Mouse (Mus musculus): ENCODE measurements around the gene Alpk1. TPM values are rescaled to one million over a fixed set of nuclear protein-coding genes. Genes with fewer than 3 reads are reported as not detected.

Gene Alpk1
- polyA plus RNA-seq, 1 experiment from 2014 or later: 1.2 TPM

- Histone ChIP-seq H3K9ac (no peak overlapping the region), H3K27me3 (peaks cover 80% of the 10 kb centered on the region), H3K4me2 (no peak overlapping the region), H3K36me3 (no peaks in the 10 kb centered on the region), H3K4me1 (no peaks in the 10 kb centered on the region), H3K27ac (no peak overlapping the region), H3K9me3 (replicated peaks) (no peaks in the 10 kb centered on the region), H3K4me3 (replicated peaks) (no peak overlapping the region)
- no peak for ATAC-seq (replicated peaks; ENCODE audit: low FRiP score)
Measured at GRCm38 (mm10) chr3:127757886-127758301, 22.4 kb downstream of the Alpk1 start.

- H3K4me3 ChIP-seq (replicated peaks): no peak overlapping the region
- no peaks in the 10 kb centered on the region for H3K4me1 ChIP-seq
- peaks cover 75% of the 10 kb centered on the region for H3K27me3 ChIP-seq
- 87% methylated on average over 6 of the region's 6 CpGs for WGBS
- no peaks in the 10 kb centered on the region for H3K36me3 ChIP-seq
- no peak overlapping the region for H3K27ac ChIP-seq
- H3K9ac ChIP-seq: no peak overlapping the region
- no peaks in the 10 kb centered on the region for H3K9me3 ChIP-seq (replicated peaks)
- no peak overlapping the region for H3K4me2 ChIP-seq
- no peak for ATAC-seq (replicated peaks; ENCODE audit: low FRiP score)
Measured at GRCm38 (mm10) chr3:127756458-127756857, 23.9 kb downstream of the Alpk1 start.

- Histone ChIP-seq H3K27ac (no peak overlapping the region), H3K9me3 (replicated peaks) (no peaks in the 10 kb centered on the region), H3K36me3 (no peaks in the 10 kb centered on the region), H3K4me2 (peak overlapping the region; percentile 37), H3K4me3 (replicated peaks) (no peak overlapping the region), H3K27me3 (peaks cover 78% of the 10 kb centered on the region), H3K9ac (no peak overlapping the region), H3K4me1 (peaks cover 10% of the 10 kb centered on the region; the same call in 1 of the 2 replicates)
- WGBS: 12% methylated on average over 12 of the region's 12 CpGs
- no peak for ATAC-seq (replicated peaks; ENCODE audit: low FRiP score)
Measured at GRCm38 (mm10) chr3:127749981-127750562, 30.3 kb downstream of the Alpk1 start.

GRCm38 (mm10) chr3:127749266-127749665 lies 31.1 kb downstream of the Alpk1 start:
- no peaks in the 10 kb centered on the region for H3K9me3 ChIP-seq (replicated peaks)
- H3K4me3 ChIP-seq (replicated peaks): no peak overlapping the region
- no peak overlapping the region for H3K9ac ChIP-seq
- peaks cover 79% of the 10 kb centered on the region for H3K27me3 ChIP-seq
- H3K4me2 ChIP-seq: no peak overlapping the region
- no peak for ATAC-seq (replicated peaks; ENCODE audit: low FRiP score)
- no peak overlapping the region for H3K27ac ChIP-seq
- H3K36me3 ChIP-seq: no peaks in the 10 kb centered on the region
- 26% methylated on average over 9 of the region's 9 CpGs for WGBS
- H3K4me1 ChIP-seq: peaks cover 10% of the 10 kb centered on the region; the same call in 1 of the 2 replicates

- Histone ChIP-seq H3K4me1 (peaks cover 10% of the 10 kb centered on the region; the same call in 1 of the 2 replicates), H3K9ac (no peak overlapping the region), H3K27me3 (peaks cover 73% of the 10 kb centered on the region), H3K36me3 (no peaks in the 10 kb centered on the region), H3K9me3 (replicated peaks) (no peaks in the 10 kb centered on the region), H3K4me2 (no peak overlapping the region), H3K27ac (no peak overlapping the region), H3K4me3 (replicated peaks) (no peak overlapping the region)
- ATAC-seq (replicated peaks; ENCODE audit: low FRiP score): no peak
- WGBS: 62% methylated on average over 4 of the region's 4 CpGs
Measured at GRCm38 (mm10) chr3:127748644-127749043, 31.7 kb downstream of the Alpk1 start.

GRCm38 (mm10) chr3:127745911-127746640 lies 34.3 kb downstream of the Alpk1 start:
- ATAC-seq (replicated peaks; ENCODE audit: low FRiP score): no peak
- Histone ChIP-seq H3K4me3 (replicated peaks) (no peak overlapping the region), H3K27ac (no peak overlapping the region), H3K9me3 (replicated peaks) (no peaks in the 10 kb centered on the region), H3K27me3 (peaks cover 62% of the 10 kb centered on the region), H3K36me3 (no peaks in the 10 kb centered on the region), H3K9ac (no peak overlapping the region), H3K4me2 (no peak overlapping the region), H3K4me1 (peaks cover 10% of the 10 kb centered on the region; the same call in 1 of the 2 replicates)
- WGBS: 15% methylated on average over 16 of the region's 16 CpGs

GRCm38 (mm10) chr3:127745504-127745903 lies 34.8 kb downstream of the Alpk1 start:
- H3K36me3 ChIP-seq: no peaks in the 10 kb centered on the region
- H3K27me3 ChIP-seq: peaks cover 57% of the 10 kb centered on the region
- 7% methylated on average over 6 of the region's 6 CpGs for WGBS
- H3K4me1 ChIP-seq: peaks cover 10% of the 10 kb centered on the region; the same call in 1 of the 2 replicates
- no peak overlapping the region for H3K9ac ChIP-seq
- no peak for ATAC-seq (replicated peaks; ENCODE audit: low FRiP score)
- H3K4me3 ChIP-seq (replicated peaks): no peak overlapping the region
- H3K4me2 ChIP-seq: no peak overlapping the region
- no peaks in the 10 kb centered on the region for H3K9me3 ChIP-seq (replicated peaks)
- H3K27ac ChIP-seq: no peak overlapping the region

GRCm38 (mm10) chr3:127743614-127744365 lies 36.5 kb downstream of the Alpk1 start:
- ATAC-seq (replicated peaks; ENCODE audit: low FRiP score): no peak
- 67% methylated on average over 14 of the region's 14 CpGs for WGBS
- Histone ChIP-seq H3K4me2 (no peak overlapping the region), H3K27me3 (peaks cover 42% of the 10 kb centered on the region), H3K36me3 (no peaks in the 10 kb centered on the region), H3K4me3 (replicated peaks) (no peak overlapping the region), H3K9ac (no peak overlapping the region), H3K4me1 (peaks cover 7% of the 10 kb centered on the region; the same call in 1 of the 2 replicates), H3K9me3 (replicated peaks) (no peaks in the 10 kb centered on the region), H3K27ac (no peak overlapping the region)

GRCm38 (mm10) chr3:127741473-127741872 lies 38.9 kb downstream of the Alpk1 start:
- H3K27me3 ChIP-seq: peaks cover 20% of the 10 kb centered on the region
- no peak overlapping the region for H3K9ac ChIP-seq
- H3K4me2 ChIP-seq: no peak overlapping the region
- no peaks in the 10 kb centered on the region for H3K9me3 ChIP-seq (replicated peaks)
- no peak overlapping the region for H3K27ac ChIP-seq
- no peak for ATAC-seq (replicated peaks; ENCODE audit: low FRiP score)
- H3K36me3 ChIP-seq: no peaks in the 10 kb centered on the region
- H3K4me1 ChIP-seq: peaks cover 7% of the 10 kb centered on the region; the same call in 1 of the 2 replicates
- 98% methylated on average over 3 of the region's 3 CpGs for WGBS
- no peak overlapping the region for H3K4me3 ChIP-seq (replicated peaks)

- H3K9ac ChIP-seq: no peak overlapping the region
- H3K9me3 ChIP-seq (replicated peaks): no peaks in the 10 kb centered on the region
- no peak overlapping the region for H3K4me3 ChIP-seq (replicated peaks)
- H3K27ac ChIP-seq: no peak overlapping the region
- no peaks in the 10 kb centered on the region for H3K4me1 ChIP-seq
- 0 out of 2 replicates have a peak, but pooled peaks cover 2% of the 10 kb centered on the region for H3K27me3 ChIP-seq
- H3K4me2 ChIP-seq: no peak overlapping the region
- no peaks in the 10 kb centered on the region for H3K36me3 ChIP-seq
- no peak for ATAC-seq (replicated peaks; ENCODE audit: low FRiP score)
- WGBS: 60% methylated on average over 5 of the region's 5 CpGs
Measured at GRCm38 (mm10) chr3:127737876-127738275, 42.5 kb downstream of the Alpk1 start.

GRCm38 (mm10) chr3:127735395-127735794 lies 44.9 kb downstream of the Alpk1 start:
- ATAC-seq (replicated peaks; ENCODE audit: low FRiP score): no peak
- 91% methylated on average over 3 of the region's 3 CpGs for WGBS
- no peaks in the 10 kb centered on the region for H3K9me3 ChIP-seq (replicated peaks)

More at GRCm38 (mm10) chr3:127735395-127735794, 44.9 kb downstream of the Alpk1 start:
- Histone ChIP-seq H3K4me1 (no peaks in the 10 kb centered on the region), H3K27ac (no peak overlapping the region), H3K36me3 (no peaks in the 10 kb centered on the region), H3K27me3 (0 out of 2 replicates have a peak, but pooled peaks cover 5% of the 10 kb centered on the region), H3K9ac (no peak overlapping the region), H3K4me3 (replicated peaks) (no peak overlapping the region), H3K4me2 (no peak overlapping the region)

All from kidney, embryonic 15.5 days (tissue).